Mouse (Mus musculus): ENCODE data around the gene Filip1.
A peak's percentile ranks its signal among the peaks of the same experiment; 100 is the strongest.

The Filip1 gene

DNA sequence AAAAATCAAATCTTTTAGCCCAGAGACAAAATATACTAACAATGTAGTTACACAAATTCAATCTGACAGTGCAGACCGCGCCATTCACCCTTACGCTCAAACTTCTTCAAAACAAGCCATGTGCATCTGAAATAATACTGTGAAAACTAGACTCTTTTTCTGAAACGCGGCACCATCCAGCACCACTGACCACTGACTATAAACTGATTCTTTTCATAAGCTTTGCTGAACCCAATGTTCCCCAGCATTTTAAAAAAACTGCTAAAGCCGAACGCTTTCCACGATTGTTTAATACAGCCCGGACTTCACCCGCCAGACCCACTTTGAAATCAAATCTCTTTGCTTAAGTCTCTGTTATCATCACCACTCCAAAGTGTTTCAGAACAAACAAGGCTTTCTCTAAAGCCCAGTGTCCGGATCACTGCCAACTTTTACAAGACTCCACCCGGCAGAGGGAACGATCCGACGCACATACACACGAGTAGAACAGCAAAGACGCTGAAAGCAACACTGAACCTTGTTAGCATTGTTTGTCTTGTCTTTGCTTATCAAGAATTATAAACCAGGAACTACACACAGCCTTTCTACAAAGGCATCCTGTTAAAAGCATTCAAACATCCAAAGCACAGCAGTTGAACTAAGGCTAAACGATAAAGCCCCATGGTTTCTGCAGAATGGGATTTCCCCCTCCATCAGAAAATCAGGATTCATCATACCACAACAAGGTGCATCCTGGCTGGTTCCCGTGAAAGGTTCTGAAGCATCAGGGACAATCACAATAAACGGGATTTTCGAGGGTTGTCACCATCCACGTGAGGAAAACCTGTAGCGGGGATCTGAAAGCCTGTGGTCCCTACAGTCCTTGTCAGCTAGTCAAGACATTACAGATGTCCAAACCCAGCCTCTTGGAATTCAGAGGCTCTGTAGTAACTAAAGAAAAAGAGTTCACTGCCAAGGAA, 182.5 kb downstream of the Filip1 start:
- DNase-seq (ENCODE audit: low read depth, low spot score): no peak

DNA sequence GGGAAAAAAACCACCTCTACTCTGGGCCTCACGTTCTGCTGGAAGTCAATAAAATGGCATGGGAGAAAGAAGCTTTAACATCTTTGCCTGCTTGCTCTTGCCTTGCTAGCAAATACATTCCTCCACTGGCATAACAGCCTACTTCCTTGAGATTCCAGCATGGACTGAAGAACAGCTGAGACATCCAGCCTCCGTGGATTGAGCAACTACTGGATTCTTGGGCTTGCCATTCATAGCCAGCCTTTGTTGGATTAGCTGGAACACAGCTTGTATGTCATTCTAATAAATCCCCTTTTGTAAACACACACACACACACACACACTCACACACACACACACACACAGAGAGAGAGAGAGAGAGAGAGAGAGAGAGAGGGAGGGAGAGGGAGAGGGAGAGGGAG, 185.6 kb downstream of the Filip1 start:
- no peak for DNase-seq (ENCODE audit: low read depth, low spot score)

DNA sequence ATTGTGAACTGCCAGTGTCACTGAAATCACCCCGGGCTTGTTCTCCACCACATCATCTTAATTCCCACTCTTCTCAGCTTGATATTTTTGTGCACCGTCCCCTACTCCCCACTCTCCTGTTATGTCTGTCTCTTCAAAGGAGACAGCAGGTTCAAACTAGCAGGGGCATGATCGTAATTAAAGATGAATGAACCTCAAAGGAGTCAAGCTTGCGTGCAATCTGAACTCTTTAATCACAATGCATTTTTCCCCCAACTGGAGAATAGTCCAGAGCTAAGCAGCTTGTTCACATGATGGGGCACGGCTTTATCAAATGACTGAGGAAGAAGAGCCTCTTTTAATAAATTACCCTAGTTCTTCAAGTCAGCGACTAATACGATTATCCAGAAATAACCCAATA, 187.1 kb downstream of the Filip1 start:
- DNase-seq (ENCODE audit: low read depth, low spot score): no peak

DNA sequence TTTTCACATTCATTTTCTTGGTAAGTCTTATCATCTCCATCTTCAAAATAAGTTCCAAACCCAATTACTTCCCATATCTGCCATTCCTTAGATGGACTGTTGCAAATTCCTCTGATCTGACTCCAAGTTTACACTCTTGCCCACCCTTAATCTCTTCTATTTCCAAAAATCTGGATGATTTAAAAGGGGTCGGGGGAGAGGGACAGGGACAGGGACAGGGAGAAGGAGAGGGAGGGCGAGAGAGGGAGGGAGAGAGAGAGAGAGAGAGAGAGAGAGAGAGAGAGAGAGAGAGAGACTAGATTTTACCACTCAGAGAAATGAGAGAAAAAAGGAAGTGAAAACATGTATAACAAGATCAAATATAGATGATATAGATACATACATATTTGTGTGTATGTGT, 188.8 kb downstream of the Filip1 start:
- DNase-seq (ENCODE audit: low read depth, low spot score): no peak

DNA sequence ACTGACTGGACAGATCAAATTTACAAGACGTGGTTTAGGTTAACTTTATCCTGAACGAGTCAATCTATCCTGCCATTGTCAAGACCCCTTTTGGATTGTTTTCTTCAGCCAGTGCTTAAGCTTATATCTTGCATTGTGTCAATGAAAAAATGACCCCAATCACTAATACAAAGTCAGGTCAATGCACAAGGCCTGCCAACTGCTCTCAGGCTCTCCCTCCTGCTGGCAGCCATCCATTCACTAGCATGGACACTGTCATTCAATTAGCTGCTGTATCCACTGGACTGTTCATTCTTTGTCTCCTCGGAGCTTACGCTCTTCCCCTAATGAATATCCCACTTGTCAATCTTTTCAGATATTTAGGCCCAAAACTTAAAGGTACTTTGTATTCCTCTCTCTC, 189.2 kb downstream of the Filip1 start:
- DNase-seq (ENCODE audit: low read depth, low spot score): no peak

DNA sequence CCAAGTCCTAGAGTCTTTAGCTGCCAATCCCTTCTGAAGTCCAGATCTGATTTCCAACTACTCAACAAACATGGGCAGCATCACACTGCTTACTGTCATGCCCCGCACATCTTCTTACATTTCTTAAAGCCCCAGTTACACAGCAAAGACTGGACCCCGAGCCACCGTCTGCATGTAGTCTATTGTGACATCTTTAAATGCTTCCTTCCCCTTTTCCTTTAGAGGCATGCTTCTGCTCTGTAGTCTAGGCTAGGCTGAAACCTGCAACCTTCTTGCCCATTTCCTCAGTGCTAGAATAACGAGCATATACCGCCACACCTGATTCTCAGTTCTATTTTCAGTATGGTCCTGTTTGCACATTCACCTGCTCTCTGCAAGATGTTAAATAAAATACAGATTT, 196.2 kb downstream of the Filip1 start:
- DNase-seq (ENCODE audit: low read depth, low spot score): no peak

DNA sequence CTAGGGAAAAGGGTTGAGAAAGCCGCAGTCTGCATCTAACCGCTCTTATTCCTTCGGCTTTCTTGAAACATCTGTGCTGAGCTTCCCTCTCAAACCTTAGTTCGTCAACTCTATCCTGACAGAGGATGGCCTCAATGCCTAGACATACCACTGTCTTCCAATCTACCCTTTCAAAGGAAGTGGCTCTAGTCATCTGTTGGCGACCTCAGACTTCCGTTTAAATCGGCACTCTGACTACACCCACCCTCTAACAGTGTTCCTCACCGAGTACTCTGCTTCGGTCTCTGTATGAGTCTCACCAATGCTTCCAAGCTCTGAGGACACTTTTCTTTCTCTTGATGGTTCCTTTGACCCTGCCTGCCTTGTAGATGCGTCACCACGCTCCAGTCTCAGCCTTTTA, 196.6 kb downstream of the Filip1 start:
- peak; percentile 53 for DNase-seq (ENCODE audit: low read depth, low spot score)

DNA sequence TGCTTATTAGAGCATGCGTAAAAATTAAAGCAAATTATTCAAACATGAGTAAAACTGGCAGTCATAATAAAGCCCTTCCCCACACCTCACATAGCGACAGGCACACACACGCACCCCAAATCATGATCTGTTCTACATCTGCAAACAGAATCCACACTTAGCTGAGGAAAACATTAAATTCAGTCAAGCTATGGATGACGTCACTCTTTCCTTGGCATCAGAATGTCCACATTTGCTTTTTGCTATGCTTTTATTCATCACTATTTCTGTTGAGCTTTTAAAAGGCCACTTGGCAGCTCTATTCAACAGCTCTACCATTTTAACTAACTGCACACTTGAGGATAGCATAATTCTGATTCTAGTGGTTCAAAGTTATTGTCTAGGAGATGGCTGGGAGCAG, 198.1 kb downstream of the Filip1 start:
- no peak for DNase-seq (ENCODE audit: low read depth, low spot score)

DNA sequence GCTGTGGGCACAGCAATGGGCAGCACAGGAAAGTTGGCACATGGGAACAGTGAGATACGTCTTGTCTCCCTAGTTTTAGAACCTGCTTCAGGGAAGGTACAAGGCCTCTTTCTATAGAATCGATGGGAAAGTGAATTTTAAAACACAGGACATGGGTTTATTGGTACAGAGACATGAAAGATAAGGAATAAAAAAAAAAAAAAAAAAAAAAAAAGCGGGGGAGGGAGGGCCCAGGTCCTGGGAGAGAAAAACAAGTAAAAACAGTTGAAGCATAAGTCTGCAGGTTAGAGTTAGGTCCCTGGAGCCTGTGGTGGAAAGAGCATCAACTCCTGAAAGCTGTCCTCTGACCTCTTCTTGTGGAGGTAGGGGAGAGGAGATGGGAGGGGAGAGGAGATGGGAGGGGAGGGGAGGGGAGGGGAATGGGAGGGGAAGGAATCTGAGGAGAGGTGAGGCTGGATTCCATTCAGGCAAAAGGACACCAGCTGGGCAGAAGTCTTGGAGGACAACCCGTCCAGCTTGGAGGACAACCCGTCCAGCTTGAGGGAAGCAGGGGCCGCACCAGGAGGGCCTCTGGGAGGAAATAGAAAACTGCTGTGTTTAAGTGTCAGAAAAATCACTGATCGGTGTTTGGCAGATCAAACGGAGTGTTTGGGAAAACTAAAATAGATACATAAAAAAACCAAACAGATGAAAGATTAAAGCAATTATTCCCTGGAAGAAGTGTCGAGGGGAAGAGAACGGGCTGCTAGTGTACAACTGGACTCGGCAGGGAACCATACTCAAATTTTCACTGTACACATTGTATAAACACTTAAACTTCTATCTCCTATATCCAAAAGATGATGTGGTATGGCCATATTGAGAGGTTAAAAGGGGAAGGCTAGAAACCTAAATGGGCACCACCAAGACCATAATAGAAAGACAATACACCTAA, 201.4 kb downstream of the Filip1 start:
- no peak for DNase-seq (ENCODE audit: low read depth, low spot score)

DNA sequence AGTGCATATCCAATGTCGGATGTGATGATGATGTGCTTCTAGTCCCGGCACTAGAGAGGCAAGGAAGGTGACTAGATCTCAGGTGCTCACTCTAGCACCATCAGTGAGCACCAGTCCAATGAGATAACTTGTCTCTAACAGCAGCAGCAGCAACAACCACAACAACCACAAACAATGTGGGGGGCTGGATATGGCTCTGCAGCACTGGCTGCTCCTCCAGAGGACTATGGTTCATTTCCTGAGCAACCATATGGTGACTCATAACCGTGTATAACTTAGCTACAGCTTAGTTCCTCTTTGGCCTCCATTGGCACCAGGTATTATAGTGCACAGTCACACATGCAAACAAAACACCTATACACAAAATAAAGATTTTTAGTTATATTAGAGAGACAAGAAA, 202.1 kb downstream of the Filip1 start:
- DNase-seq (ENCODE audit: low read depth, low spot score): peak; percentile 16

DNA sequence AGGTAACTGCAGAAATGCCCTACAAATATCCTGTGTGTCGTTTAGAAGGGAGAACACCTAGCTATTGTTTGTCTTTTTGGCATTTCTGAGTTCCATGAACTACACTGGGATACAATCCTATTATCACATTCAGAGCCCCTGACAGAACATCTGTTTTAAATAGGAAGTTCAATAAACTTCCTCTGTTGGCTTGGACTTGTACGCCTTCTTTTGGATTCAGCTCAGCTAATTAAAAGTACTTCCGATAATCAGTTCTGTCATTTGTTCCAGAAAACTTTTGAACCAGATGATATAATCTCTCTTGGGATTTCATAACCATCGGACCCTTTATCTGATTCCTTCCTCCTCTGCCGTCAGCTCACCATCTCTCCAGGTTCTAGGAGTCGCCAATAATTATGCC, 203.2 kb downstream of the Filip1 start:
- no peak for DNase-seq (ENCODE audit: low read depth, low spot score)

DNA sequence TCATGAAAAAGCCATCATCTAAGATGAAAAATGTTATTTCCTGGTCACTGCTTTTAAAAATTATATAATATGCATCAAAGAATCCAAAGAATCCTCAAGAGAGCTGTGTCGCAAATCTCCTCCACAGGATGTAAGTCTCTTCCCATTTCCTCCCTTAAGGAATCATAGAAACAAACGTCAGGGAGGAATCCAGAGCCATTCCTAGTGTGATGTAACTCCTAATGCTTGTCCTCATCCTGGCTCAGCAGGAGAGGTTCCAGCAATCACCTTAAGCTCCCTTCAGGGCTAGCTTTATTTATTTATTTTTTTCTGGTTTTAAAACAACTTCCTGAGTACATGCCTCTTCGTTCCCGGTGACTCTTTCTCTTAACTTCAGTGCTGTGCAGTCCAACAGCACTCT, 205.5 kb downstream of the Filip1 start:
- DNase-seq (ENCODE audit: low read depth, low spot score): no peak

DNA sequence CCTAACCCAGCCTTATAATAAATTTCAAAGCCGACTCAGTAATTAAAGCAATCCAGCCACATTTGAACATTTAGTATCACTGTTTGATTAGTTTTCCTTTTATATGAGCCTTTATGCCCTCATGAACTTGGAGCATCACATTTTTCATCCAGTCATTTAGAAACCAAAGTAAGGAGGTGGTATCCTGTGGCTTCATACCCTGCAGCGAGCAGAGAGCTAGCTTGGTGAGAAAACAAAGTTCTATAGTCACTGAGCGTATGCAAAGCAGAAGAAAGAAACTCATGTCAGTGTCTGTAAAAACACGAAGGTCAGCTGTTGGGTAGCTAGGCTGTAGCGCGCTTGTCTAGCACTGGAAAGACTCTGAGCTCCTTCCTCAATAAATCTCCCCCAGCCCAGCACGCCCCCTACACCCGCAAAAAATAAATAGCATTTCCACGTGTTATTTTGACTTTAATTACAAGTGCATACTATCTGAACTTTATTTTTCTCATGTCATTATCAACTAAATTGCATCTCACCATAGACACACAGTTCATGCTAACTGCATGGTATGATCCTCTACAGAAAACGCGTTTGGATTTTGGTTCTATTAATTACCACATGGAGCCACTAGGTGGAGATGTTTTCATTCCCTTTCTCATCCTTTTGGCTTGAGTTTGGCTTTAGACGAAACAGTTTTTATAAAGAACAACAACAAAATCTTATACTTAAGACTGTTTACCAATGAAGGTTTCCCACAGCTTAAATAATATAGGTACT, 206.2 kb downstream of the Filip1 start:
- peak; percentile 72 for DNase-seq (ENCODE audit: low read depth, low spot score)

DNA sequence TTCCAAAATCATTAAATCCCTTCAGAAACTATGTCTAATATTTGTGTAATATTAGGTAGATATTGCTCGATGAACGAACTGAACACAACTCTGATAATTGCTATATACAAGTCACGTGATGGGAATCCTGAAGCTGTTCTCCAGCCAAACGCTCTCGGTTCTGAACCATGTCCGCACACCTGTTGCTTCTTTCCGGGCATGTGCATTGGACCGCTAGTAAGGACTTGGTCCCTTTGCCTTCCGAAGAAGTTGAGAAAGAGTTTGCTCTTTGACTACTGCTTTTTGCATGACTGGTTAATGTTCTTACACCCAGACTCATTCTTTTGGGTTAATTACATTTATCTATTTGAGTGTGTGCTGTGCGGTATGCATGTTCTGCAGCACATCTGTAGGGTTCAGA, 207.2 kb downstream of the Filip1 start:
- no peak for DNase-seq (ENCODE audit: low read depth, low spot score)

DNA sequence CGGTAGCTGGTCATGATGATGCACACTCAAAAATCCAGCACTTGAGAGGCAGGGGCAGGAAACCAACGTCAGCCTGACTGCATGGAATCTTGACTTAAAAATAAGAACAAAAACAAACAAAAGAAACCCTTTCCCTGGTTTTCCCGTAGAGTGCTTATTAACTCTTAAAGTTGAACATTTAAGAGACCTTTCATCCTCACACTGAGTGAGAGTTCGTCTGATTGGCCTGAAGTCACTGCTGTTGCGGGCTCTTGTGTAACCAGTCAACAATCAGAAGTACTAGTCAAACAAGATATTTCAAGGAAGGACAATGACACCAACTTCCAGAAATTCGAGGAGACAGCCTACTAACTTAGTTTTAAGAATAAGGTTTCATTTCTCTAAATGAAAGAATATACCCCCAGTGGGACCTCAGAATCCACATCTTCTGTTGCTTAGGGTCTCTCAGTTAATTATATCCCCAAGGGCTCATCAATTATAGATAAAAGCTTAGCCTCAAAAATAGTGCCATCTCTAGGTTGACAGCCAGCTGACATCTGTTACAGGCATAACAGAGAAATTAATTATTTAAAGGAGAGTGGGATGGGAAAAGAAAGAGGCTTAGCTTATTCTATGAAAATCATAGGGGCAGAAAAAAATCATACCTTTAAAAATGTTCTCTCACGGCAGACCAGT, 216.1 kb downstream of the Filip1 start:
- DNase-seq (ENCODE audit: low read depth, low spot score): no peak

DNA sequence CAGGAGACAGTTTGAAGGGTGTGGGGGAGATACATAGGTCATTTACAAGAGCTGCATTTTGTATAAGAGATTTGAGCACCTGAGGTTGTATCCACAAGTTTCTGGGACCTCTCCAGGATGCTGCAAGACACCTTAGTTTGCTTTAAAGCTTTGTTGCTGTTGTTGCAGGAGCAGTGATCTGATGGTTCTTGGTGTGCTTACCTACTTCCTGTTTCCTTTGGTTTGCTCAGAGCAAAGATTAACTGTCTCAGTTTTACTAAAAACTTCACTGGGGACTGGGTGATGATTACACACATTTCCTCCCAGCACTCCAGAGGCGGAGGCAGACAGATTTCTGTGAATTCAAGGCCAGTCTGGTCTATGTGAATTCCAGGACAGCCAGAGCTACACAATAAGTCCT, 217.6 kb downstream of the Filip1 start:
- DNase-seq (ENCODE audit: low read depth, low spot score): peak; percentile 69

DNA sequence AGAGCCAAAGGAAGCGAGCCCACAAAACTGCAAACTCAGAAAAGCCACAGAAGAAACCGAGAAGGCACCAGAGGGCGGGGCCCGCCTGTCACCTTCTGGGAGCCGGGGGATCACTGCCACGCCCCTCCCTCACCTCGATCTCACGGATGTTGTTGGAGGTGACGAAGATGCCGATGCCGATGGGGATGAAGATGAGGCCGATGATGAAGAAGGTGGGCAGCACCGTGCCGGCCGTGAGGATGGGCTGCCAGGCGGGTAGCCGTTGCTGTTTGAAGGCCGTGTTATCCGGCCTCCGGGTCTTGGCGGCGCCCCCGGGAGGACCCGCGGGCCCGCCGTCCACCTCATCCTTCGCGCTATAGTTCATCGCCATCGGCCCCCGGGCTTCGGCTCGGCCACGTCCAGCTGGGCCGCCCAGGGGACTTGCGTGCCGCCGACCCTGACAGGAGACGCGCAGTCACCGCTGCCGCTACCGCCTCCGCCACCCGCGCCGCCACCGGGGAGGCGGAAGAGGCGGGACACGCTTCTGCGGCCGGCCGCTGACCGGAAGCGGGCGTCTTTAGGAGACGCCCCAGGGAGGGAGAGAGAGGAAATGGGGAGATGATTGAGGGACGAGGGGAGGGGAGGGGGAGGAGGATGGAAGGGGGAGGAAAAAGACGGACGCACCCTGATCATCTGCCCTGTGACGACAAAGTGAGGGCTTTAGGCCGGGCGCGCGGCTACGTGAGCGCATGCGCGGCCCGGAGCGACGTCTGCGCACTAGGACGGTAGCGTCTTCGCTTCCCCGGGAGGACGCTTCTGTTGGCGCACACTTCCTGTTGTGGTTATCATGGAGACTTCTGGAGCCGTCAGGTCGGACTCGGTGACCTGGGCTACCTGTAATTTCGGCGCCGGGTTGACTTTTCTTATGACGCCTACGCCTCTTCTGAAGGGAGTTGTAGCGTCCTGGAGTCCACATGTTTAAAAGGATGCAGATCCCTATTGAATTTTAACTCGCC, 219.5 kb downstream of the Filip1 start, which contains the start of gene Tmem30a:
Tmem30a (minus strand) TSS at position 667 of the 995 bp plus-strand sequence.
- DNase-seq (ENCODE audit: low read depth, low spot score): peak; percentile 98

DNA sequence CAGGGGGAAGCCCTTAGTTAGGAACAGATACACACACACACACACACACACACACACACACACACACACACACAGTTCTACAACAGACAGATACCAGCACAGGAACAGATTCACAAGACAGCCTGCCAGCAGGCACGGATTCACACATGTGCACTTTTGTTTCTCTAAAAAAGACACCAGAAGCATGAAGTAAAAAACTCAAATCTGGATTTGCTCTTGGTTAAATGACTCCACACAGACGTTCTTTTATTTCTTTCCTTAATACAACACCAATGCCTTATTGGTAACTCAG, 226.9 kb downstream of the Filip1 start:
- no peak for DNase-seq (ENCODE audit: low read depth, low spot score)

DNA sequence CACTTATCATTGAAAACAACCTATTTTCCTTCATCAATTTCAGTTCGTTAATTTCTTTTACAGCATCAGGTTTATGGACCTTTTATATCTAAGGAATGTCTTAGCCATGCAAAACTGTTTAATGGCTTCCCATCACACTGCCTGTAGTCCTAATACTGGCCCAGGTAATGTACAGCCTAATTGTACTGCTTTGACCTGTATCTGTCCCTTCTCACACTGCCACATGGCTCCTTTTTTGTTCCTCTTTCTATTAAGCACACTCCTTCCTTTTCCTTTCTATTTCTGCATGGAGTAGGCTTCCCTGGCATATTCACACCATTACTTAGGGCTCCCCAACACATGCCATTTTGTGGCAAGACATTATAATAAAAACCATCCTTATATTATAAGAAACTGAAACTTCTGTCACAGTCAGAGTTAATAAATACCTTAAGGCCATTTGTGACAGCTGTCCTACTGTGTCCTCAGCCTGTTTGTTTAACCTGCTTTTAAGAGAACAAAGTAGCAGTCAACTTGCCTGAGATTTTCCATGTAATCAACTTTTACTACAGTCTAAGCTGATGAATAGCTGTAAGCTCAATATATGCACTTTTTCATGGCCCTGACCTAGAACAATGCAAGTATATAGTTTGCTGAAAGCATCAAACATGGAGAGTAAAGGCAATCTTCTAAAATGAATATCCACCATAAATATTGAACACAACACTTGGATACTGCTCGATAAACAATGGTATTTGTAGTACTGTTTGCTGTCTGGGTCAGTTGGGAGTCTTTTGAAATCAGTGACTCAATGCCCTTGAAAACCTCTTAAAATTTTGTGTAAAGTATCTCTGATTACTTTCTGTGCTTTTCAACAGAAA, 227.5 kb downstream of the Filip1 start:
- no peak for DNase-seq (ENCODE audit: low read depth, low spot score)

All from CD4-positive, CD25-positive, alpha-beta regulatory T cell, adult 2 months (primary cell).